Mouse (Mus musculus): Measurements from ENCODE around the gene Bdkrb2. TPM values are rescaled to one million over a fixed set of nuclear protein-coding genes. Genes with fewer than 3 reads are reported as not detected.

The Bdkrb2 gene
- 0.23 TPM in 2 replicates for polyA plus RNA-seq (2014; fragmentation: Nextera tagmentation; extraction: Ambion mirVana)

GRCm38 (mm10) chr12:105562936-105563680, at the start of gene Bdkrb2:
Bdkrb2 (plus strand) TSS chr12:105563226.
- DNase-seq (ENCODE audit: low spot score), result peak; percentile 33
- H3K27me3 ChIP-seq (replicated peaks; ENCODE audit: control insufficient read depth, insufficient read depth, low read length), result peaks cover 25% of the 10 kb centered on the region

GRCm38 (mm10) chr12:105514111-105514510, 48.9 kb upstream of the Bdkrb2 start:
- Histone ChIP-seq H3K9me3 (replicated peaks; ENCODE audit: control insufficient read depth, low read length) (no peaks in the 10 kb centered on the region), H3K4me3 (ENCODE audit: low read depth, low read length) (no peak overlapping the region), H3K4me1 (ENCODE audit: control insufficient read depth, insufficient read depth, low read length) (no peaks in the 10 kb centered on the region), H3K36me3 (ENCODE audit: control insufficient read depth, insufficient read depth, low read length) (no peaks in the 10 kb centered on the region), H3K4me2 (ENCODE audit: low read length) (no peak overlapping the region), H3K27ac (ENCODE audit: low read depth, low read length) (no peak overlapping the region), H3K27me3 (replicated peaks; ENCODE audit: control insufficient read depth, insufficient read depth, low read length) (no peaks in the 10 kb centered on the region), H3K9ac (ENCODE audit: low read length) (no peak overlapping the region)
- WGBS, result 87% methylated on average over 10 of the region's 10 CpGs
- ATAC-seq (no peak), DNase-seq (ENCODE audit: low spot score) (no peak)

More at GRCm38 (mm10) chr12:105562936-105563680, at the start of gene Bdkrb2:
- peak within 1 kb of the TSS; percentile 56 for H3K4me2 ChIP-seq (ENCODE audit: low read length)
- 0 out of 2 replicates have a peak, but pooled peaks have one; percentile 42 for ATAC-seq
- peak within 1 kb of the TSS; percentile 9 for H3K9ac ChIP-seq (ENCODE audit: low read length)
- peak within 1 kb of the TSS; percentile 19 for H3K4me3 ChIP-seq (ENCODE audit: low read depth, low read length)
- H3K9me3 ChIP-seq (replicated peaks; ENCODE audit: control insufficient read depth, low read length), result no peaks in the 10 kb centered on the region
- 2% methylated on average over 25 of the region's 25 CpGs for WGBS
- no peak within 1 kb of the TSS for H3K27ac ChIP-seq (ENCODE audit: low read depth, low read length)
- H3K36me3 ChIP-seq (ENCODE audit: control insufficient read depth, insufficient read depth, low read length), result no peaks in the 10 kb centered on the region
- H3K4me1 ChIP-seq (ENCODE audit: control insufficient read depth, insufficient read depth, low read length), result peaks cover 11% of the 10 kb centered on the region

GRCm38 (mm10) chr12:105517026-105517675, 45.9 kb upstream of the Bdkrb2 start:
- Histone ChIP-seq H3K4me3 (ENCODE audit: low read depth, low read length) (no peak overlapping the region), H3K4me1 (ENCODE audit: control insufficient read depth, insufficient read depth, low read length) (no peaks in the 10 kb centered on the region), H3K27ac (ENCODE audit: low read depth, low read length) (no peak overlapping the region), H3K9ac (ENCODE audit: low read length) (no peak overlapping the region), H3K36me3 (ENCODE audit: control insufficient read depth, insufficient read depth, low read length) (no peaks in the 10 kb centered on the region), H3K4me2 (ENCODE audit: low read length) (no peak overlapping the region), H3K27me3 (replicated peaks; ENCODE audit: control insufficient read depth, insufficient read depth, low read length) (no peaks in the 10 kb centered on the region), H3K9me3 (replicated peaks; ENCODE audit: control insufficient read depth, low read length) (no peaks in the 10 kb centered on the region)
- DNase-seq (ENCODE audit: low spot score) (no peak), ATAC-seq (no peak)
- 84% methylated on average over 21 of the region's 21 CpGs for whole genome bisulfite sequencing

- H3K9me3 ChIP-seq (replicated peaks; ENCODE audit: control insufficient read depth, low read length), result no peaks in the 10 kb centered on the region
- no peaks in the 10 kb centered on the region for H3K36me3 ChIP-seq (ENCODE audit: control insufficient read depth, insufficient read depth, low read length)
- H3K27ac ChIP-seq (ENCODE audit: low read depth, low read length), result no peak overlapping the region
- DNase-seq (ENCODE audit: low spot score) (no peak), ATAC-seq (no peak)
- 92% methylated on average over 2 of the region's 2 CpGs for WGBS
- H3K27me3 ChIP-seq (replicated peaks; ENCODE audit: control insufficient read depth, insufficient read depth, low read length), result no peaks in the 10 kb centered on the region
- no peaks in the 10 kb centered on the region for H3K4me1 ChIP-seq (ENCODE audit: control insufficient read depth, insufficient read depth, low read length)
- no peak overlapping the region for H3K9ac ChIP-seq (ENCODE audit: low read length)
- no peak overlapping the region for H3K4me3 ChIP-seq (ENCODE audit: low read depth, low read length)
- no peak overlapping the region for H3K4me2 ChIP-seq (ENCODE audit: low read length)
These were observed 43.2 kb upstream of the Bdkrb2 start for GRCm38 (mm10) chr12:105519851-105520250.

GRCm38 (mm10) chr12:105521170-105521762, 41.8 kb upstream of the Bdkrb2 start:
- no peaks in the 10 kb centered on the region for H3K27me3 ChIP-seq (replicated peaks; ENCODE audit: control insufficient read depth, insufficient read depth, low read length)
- H3K4me2 ChIP-seq (ENCODE audit: low read length), result no peak overlapping the region
- H3K4me1 ChIP-seq (ENCODE audit: control insufficient read depth, insufficient read depth, low read length), result no peaks in the 10 kb centered on the region
- H3K27ac ChIP-seq (ENCODE audit: low read depth, low read length), result no peak overlapping the region
- WGBS, result 84% methylated on average over 15 of the region's 15 CpGs
- H3K36me3 ChIP-seq (ENCODE audit: control insufficient read depth, insufficient read depth, low read length), result no peaks in the 10 kb centered on the region
- ATAC-seq (no peak), DNase-seq (ENCODE audit: low spot score) (peak; percentile 63)
- H3K9me3 ChIP-seq (replicated peaks; ENCODE audit: control insufficient read depth, low read length), result no peaks in the 10 kb centered on the region
- H3K9ac ChIP-seq (ENCODE audit: low read length), result no peak overlapping the region
- H3K4me3 ChIP-seq (ENCODE audit: low read depth, low read length), result no peak overlapping the region

GRCm38 (mm10) chr12:105523737-105524136, 39.3 kb upstream of the Bdkrb2 start:
- no peaks in the 10 kb centered on the region for H3K36me3 ChIP-seq (ENCODE audit: control insufficient read depth, insufficient read depth, low read length)
- WGBS, result 71% methylated on average over 2 of the region's 2 CpGs
- no peaks in the 10 kb centered on the region for H3K9me3 ChIP-seq (replicated peaks; ENCODE audit: control insufficient read depth, low read length)
- H3K4me2 ChIP-seq (ENCODE audit: low read length), result no peak overlapping the region
- H3K9ac ChIP-seq (ENCODE audit: low read length), result no peak overlapping the region
- H3K4me1 ChIP-seq (ENCODE audit: control insufficient read depth, insufficient read depth, low read length), result no peaks in the 10 kb centered on the region
- H3K27me3 ChIP-seq (replicated peaks; ENCODE audit: control insufficient read depth, insufficient read depth, low read length), result no peaks in the 10 kb centered on the region
- H3K4me3 ChIP-seq (ENCODE audit: low read depth, low read length), result no peak overlapping the region
- no peak for ATAC-seq
- no peak for DNase-seq (ENCODE audit: low spot score)
- no peak overlapping the region for H3K27ac ChIP-seq (ENCODE audit: low read depth, low read length)

- ATAC-seq (no peak), DNase-seq (ENCODE audit: low spot score) (no peak)
- no peaks in the 10 kb centered on the region for H3K9me3 ChIP-seq (replicated peaks; ENCODE audit: control insufficient read depth, low read length)
- no peak overlapping the region for H3K27ac ChIP-seq (ENCODE audit: low read depth, low read length)
- H3K4me1 ChIP-seq (ENCODE audit: control insufficient read depth, insufficient read depth, low read length), result no peaks in the 10 kb centered on the region
- no peak overlapping the region for H3K4me3 ChIP-seq (ENCODE audit: low read depth, low read length)
- WGBS, result 93% methylated on average over 3 of the region's 3 CpGs
- no peak overlapping the region for H3K9ac ChIP-seq (ENCODE audit: low read length)
- no peaks in the 10 kb centered on the region for H3K27me3 ChIP-seq (replicated peaks; ENCODE audit: control insufficient read depth, insufficient read depth, low read length)
- no peak overlapping the region for H3K4me2 ChIP-seq (ENCODE audit: low read length)
- H3K36me3 ChIP-seq (ENCODE audit: control insufficient read depth, insufficient read depth, low read length), result no peaks in the 10 kb centered on the region
These were observed 36.8 kb upstream of the Bdkrb2 start for GRCm38 (mm10) chr12:105526186-105526585.

- ATAC-seq (no peak), DNase-seq (ENCODE audit: low spot score) (peak; percentile 20)
- no peak overlapping the region for H3K4me3 ChIP-seq (ENCODE audit: low read depth, low read length)
These were observed 36.2 kb upstream of the Bdkrb2 start for GRCm38 (mm10) chr12:105526829-105527228.

GRCm38 (mm10) chr12:105529545-105529944, 33.5 kb upstream of the Bdkrb2 start:
- H3K4me1 ChIP-seq (ENCODE audit: control insufficient read depth, insufficient read depth, low read length), result no peaks in the 10 kb centered on the region
- ATAC-seq (no peak), DNase-seq (ENCODE audit: low spot score) (no peak)
- H3K27me3 ChIP-seq (replicated peaks; ENCODE audit: control insufficient read depth, insufficient read depth, low read length), result no peaks in the 10 kb centered on the region
- H3K4me3 ChIP-seq (ENCODE audit: low read depth, low read length), result no peak overlapping the region
- no peak overlapping the region for H3K9ac ChIP-seq (ENCODE audit: low read length)
- no peaks in the 10 kb centered on the region for H3K36me3 ChIP-seq (ENCODE audit: control insufficient read depth, insufficient read depth, low read length)
- no peak overlapping the region for H3K4me2 ChIP-seq (ENCODE audit: low read length)
- no peak overlapping the region for H3K27ac ChIP-seq (ENCODE audit: low read depth, low read length)
- 67% methylated on average over 9 of the region's 9 CpGs for WGBS
- H3K9me3 ChIP-seq (replicated peaks; ENCODE audit: control insufficient read depth, low read length), result no peaks in the 10 kb centered on the region

More at GRCm38 (mm10) chr12:105526829-105527228, 36.2 kb upstream of the Bdkrb2 start:
- no peaks in the 10 kb centered on the region for H3K9me3 ChIP-seq (replicated peaks; ENCODE audit: control insufficient read depth, low read length)
- 64% methylated on average over 5 of the region's 5 CpGs for WGBS
- H3K36me3 ChIP-seq (ENCODE audit: control insufficient read depth, insufficient read depth, low read length), result no peaks in the 10 kb centered on the region
- no peaks in the 10 kb centered on the region for H3K27me3 ChIP-seq (replicated peaks; ENCODE audit: control insufficient read depth, insufficient read depth, low read length)
- no peaks in the 10 kb centered on the region for H3K4me1 ChIP-seq (ENCODE audit: control insufficient read depth, insufficient read depth, low read length)
- H3K4me2 ChIP-seq (ENCODE audit: low read length), result no peak overlapping the region
- H3K9ac ChIP-seq (ENCODE audit: low read length), result no peak overlapping the region
- no peak overlapping the region for H3K27ac ChIP-seq (ENCODE audit: low read depth, low read length)

Data from forebrain, embryonic 14.5 days (tissue).